Mouse (Mus musculus) liver, adult 2 months (tissue): ENCODE results near the gene Gbx1. TPM values are rescaled to one million over a fixed set of nuclear protein-coding genes. Genes with fewer than 3 reads are reported as not detected.

Experiments used
- DNase-seq: peaks from one replicate; pipeline ENCODE4 v3.0.0-alpha.2; 2011; ENCODE audit warnings: low read depth, low spot score; ENCODE audit errors: extremely low read depth
- H3K27ac ChIP-seq: fragments of 200-500 bp; replicated peaks from 2 replicates; pipeline ENCODE4 v1.5.1; 2012; ENCODE audit warnings: low read depth, mild to moderate bottlenecking, control low read depth, inconsistent platforms, low read length; ENCODE audit not compliant: insufficient read depth
- H3K27me3 ChIP-seq: fragments of 200-500 bp; 2 replicates; pipeline ENCODE4 v1.6.1; 2012; ENCODE audit warnings: mild to moderate bottlenecking, moderate library complexity, low read length, inconsistent platforms; ENCODE audit not compliant: control insufficient read depth, insufficient read depth
- H3K36me3 ChIP-seq: fragments of 200-500 bp; 2 replicates; pipeline ENCODE4 v1.6.1; 2012; ENCODE audit warnings: low read length, inconsistent platforms; ENCODE audit not compliant: control insufficient read depth, insufficient read depth
- H3K4me1 ChIP-seq: fragments of 200-500 bp; 2 replicates; pipeline ENCODE4 v1.6.1; 2011; ENCODE audit warnings: low read length; ENCODE audit not compliant: control insufficient read depth, insufficient read depth
- H3K4me3 ChIP-seq: fragments of 200-500 bp; 2 replicates; pipeline ENCODE4 v1.5.1; 2011; ENCODE audit warnings: low read depth, mild to moderate bottlenecking, control low read depth, low read length, moderate library complexity; ENCODE audit not compliant: insufficient read depth
- H3K79me2 ChIP-seq: fragments of 200-500 bp; 2 replicates; pipeline ENCODE4 v1.6.1; 2012; ENCODE audit warnings: inconsistent platforms, mild to moderate bottlenecking, low read length, moderate library complexity; ENCODE audit not compliant: control insufficient read depth, insufficient read depth
- H3K9ac ChIP-seq: fragments of 200-500 bp; 2 replicates; pipeline ENCODE4 v1.6.1; 2012; ENCODE audit warnings: low read depth, mild to moderate bottlenecking, control low read depth, inconsistent platforms, low read length
- CTCF ChIP-seq: fragments of 200-500 bp; IDR thresholded peaks from 2 replicates; pipeline ENCODE4 v1.5.1; 2011; ENCODE audit warnings: low read depth, low read length, control low read depth
- POLR2A ChIP-seq: fragments of 200-500 bp; IDR thresholded peaks from 2 replicates; pipeline ENCODE4 v1.6.1; 2011; ENCODE audit warnings: low read length, control low read depth; ENCODE audit not compliant: insufficient read depth; ENCODE audit errors: extremely low read depth
- WGBS: fragments of 180-500 bp; shearing (Covaris S2); methylation state at CpG from one replicate; pipeline ENCODE4 v1.1.7; 2018; 5-methylcytosine and 5-hydroxymethylcytosine counted together
- polyA plus RNA-seq: library from polyadenylated mRNA; depleted of rRNA; stranded (reverse); fragments of >200 nt; gene quantifications from 2 replicates; pipeline ENCODE4 v1.2.3, GENCODE M21; 2012; rRNA removed
- total RNA-seq: library from RNA; depleted of rRNA; stranded (reverse); fragments of >200 nt; gene quantifications from 2 replicates; pipeline ENCODE4 v1.2.3, GENCODE M21; 2014; rRNA removed

Gbx1 gene
- total and polyA plus RNA-seq, 2 experiments = not detected

- WGBS = 54% methylated on average over 2 of the region's 2 CpGs
- DNase-seq = no peak
- Histone ChIP-seq H3K27ac (no peak overlapping the region), H3K9ac (no peak overlapping the region), H3K36me3 (no peaks in the 10 kb centered on the region), H3K4me3 (no peak overlapping the region), H3K27me3 (no peaks in the 10 kb centered on the region), H3K4me1 (peaks cover 12% of the 10 kb centered on the region), H3K79me2 (peaks cover 36% of the 10 kb centered on the region)
- no peak for TF ChIP-seq CTCF
- TF ChIP-seq POLR2A = no peak
These were observed 73.1 kb downstream of the Gbx1 start for GRCm38 (mm10) chr5:24453985-24454303.

DNA sequence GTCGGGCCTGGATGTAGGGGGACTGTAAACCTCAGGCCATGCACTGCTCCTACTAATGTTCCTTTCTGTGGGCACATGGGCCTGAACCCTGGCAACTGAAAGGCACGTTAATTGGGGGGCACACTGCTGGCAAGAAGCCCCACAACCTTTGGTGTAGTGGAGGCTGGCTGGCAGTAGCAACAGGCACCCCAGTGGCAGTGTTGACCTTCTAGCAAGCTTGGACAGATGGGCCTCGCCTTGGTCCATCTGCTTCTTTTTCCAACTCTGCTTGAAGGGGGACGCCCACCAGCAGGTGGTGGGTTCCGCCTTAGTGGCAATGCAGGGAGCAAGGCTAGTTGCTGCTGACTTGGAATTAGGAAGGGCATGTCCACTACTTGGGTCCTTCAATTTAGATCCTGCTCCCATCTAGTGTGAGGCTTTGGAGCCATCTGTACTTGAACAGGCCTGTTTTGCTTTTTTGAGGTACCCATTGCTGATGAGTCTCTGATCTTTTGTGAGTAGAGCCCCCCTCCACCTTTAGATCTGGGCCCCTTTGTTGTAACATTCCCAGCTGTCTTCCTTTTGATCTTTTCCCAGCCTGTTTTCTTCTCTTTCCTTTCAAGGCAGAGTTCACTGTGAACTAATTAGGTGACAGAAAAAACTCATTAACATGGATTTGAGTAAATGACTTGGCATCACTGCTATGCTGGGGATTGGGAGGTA, 73.6 kb downstream of the Gbx1 start:
- DNase-seq = no peak
- Histone ChIP-seq H3K9ac (peak overlapping the region; percentile 86), H3K79me2 (peaks cover 36% of the 10 kb centered on the region), H3K4me3 (peak overlapping the region; percentile 73; the same call in 1 of the 2 replicates), H3K27ac (no peak overlapping the region), H3K27me3 (no peaks in the 10 kb centered on the region), H3K4me1 (peaks cover 12% of the 10 kb centered on the region), H3K36me3 (no peaks in the 10 kb centered on the region)
- WGBS = 50% methylated on average over 5 of the region's 5 CpGs
- TF ChIP-seq POLR2A (no peak), CTCF (no peak)

Other genes with a start within 250 kb of the Gbx1 start
- gene Kcnh2, start 175.6 kb downstream of the Gbx1 start, total RNA-seq = 0.13 TPM in 1 of 2 replicates, not detected in the other
- gene Kcnh2, start 175.6 kb downstream of the Gbx1 start, polyA plus RNA-seq = 0.21 TPM in 1 of 2 replicates, not detected in the other
- gene Nos3, start 162.4 kb downstream of the Gbx1 start, total RNA-seq = 1.1 and 2.0 TPM in 2 replicates
- gene Nos3, start 162.4 kb downstream of the Gbx1 start, polyA plus RNA-seq = 2.6 and 2.9 TPM in 2 replicates
- 0.09 and 0.27 TPM in 2 replicates for gene Atg9b, start 135.1 kb downstream of the Gbx1 start, total RNA-seq
- 0.05 and 0.35 TPM in 2 replicates for gene Atg9b, start 135.1 kb downstream of the Gbx1 start, polyA plus RNA-seq
- gene Abcb8, start 133.5 kb downstream of the Gbx1 start, total RNA-seq = 21.5 and 25.2 TPM in 2 replicates
- gene Abcb8, start 133.5 kb downstream of the Gbx1 start, polyA plus RNA-seq = 69.9 and 71.0 TPM in 2 replicates
- not detected in 2 replicates for gene Asic3, start 113.8 kb downstream of the Gbx1 start, total RNA-seq
- 0.12 and 0.84 TPM in 2 replicates for gene Asic3, start 113.8 kb downstream of the Gbx1 start, polyA plus RNA-seq
- 9.5 and 10.0 TPM in 2 replicates for gene Cdk5, start 103.7 kb downstream of the Gbx1 start, total RNA-seq
- gene Cdk5, start 103.7 kb downstream of the Gbx1 start, polyA plus RNA-seq = 34.6 and 38.4 TPM in 2 replicates
- 15.4 and 22.7 TPM in 2 replicates for gene Slc4a2, start 103.4 kb downstream of the Gbx1 start, total RNA-seq
- gene Slc4a2, start 103.4 kb downstream of the Gbx1 start, polyA plus RNA-seq = 33.5 and 40.4 TPM in 2 replicates
- gene Fastk, start 81.9 kb downstream of the Gbx1 start, total RNA-seq = 22.3 and 28.5 TPM in 2 replicates
- gene Fastk, start 81.9 kb downstream of the Gbx1 start, polyA plus RNA-seq = 104 and 166 TPM in 2 replicates
- 5.2 and 6.2 TPM in 2 replicates for gene Tmub1, start 79.3 kb downstream of the Gbx1 start, total RNA-seq
- 30.7 and 35.2 TPM in 2 replicates for gene Tmub1, start 79.3 kb downstream of the Gbx1 start, polyA plus RNA-seq
- gene Agap3, start 75.0 kb downstream of the Gbx1 start, total RNA-seq = 13.8 and 17.9 TPM in 2 replicates
- gene Agap3, start 75.0 kb downstream of the Gbx1 start, polyA plus RNA-seq = 33.7 and 37.8 TPM in 2 replicates
- gene Asb10, start 13.8 kb upstream of the Gbx1 start, total RNA-seq = 0.13 TPM in 1 of 2 replicates, not detected in the other
- gene Asb10, start 13.8 kb upstream of the Gbx1 start, polyA plus RNA-seq = 0.06 and 0.10 TPM in 2 replicates
- gene 4931409K22Rik, start 29.6 kb upstream of the Gbx1 start, total RNA-seq = not detected in 2 replicates
- not detected in 2 replicates for gene 4931409K22Rik, start 29.6 kb upstream of the Gbx1 start, polyA plus RNA-seq
- 25.0 and 25.9 TPM in 2 replicates for gene Abcf2, start 50.3 kb upstream of the Gbx1 start, total RNA-seq
- gene Abcf2, start 50.3 kb upstream of the Gbx1 start, polyA plus RNA-seq = 27.1 and 31.9 TPM in 2 replicates
- gene Chpf2, start 59.5 kb upstream of the Gbx1 start, total RNA-seq = 9.5 and 14.2 TPM in 2 replicates
- 21.1 and 22.4 TPM in 2 replicates for gene Chpf2, start 59.5 kb upstream of the Gbx1 start, polyA plus RNA-seq
- gene Smarcd3, start 97.2 kb upstream of the Gbx1 start, total RNA-seq = 0.55 and 1.3 TPM in 2 replicates
- gene Smarcd3, start 97.2 kb upstream of the Gbx1 start, polyA plus RNA-seq = 1.3 TPM in 2 replicates
- gene Nub1, start 158.3 kb upstream of the Gbx1 start, total RNA-seq = 14.4 and 19.6 TPM in 2 replicates
- 19.9 and 20.2 TPM in 2 replicates for gene Nub1, start 158.3 kb upstream of the Gbx1 start, polyA plus RNA-seq
- gene Wdr86, start 203.5 kb upstream of the Gbx1 start, total RNA-seq = 0.27 and 0.28 TPM in 2 replicates
- 0.26 and 1.0 TPM in 2 replicates for gene Wdr86, start 203.5 kb upstream of the Gbx1 start, polyA plus RNA-seq
- 1.0 and 1.4 TPM in 2 replicates for gene Crygn, start 230.8 kb upstream of the Gbx1 start, total RNA-seq
- 1.0 and 1.9 TPM in 2 replicates for gene Crygn, start 230.8 kb upstream of the Gbx1 start, polyA plus RNA-seq